Mouse (Mus musculus) embryo, embryonic 10.5 days (tissue): ENCODE data around the gene Slc25a28.

Experiments used
- DNase-seq: peaks from one replicate; pipeline ENCODE4 v3.0.0-alpha.2; 2015; ENCODE audit warnings: low spot score

Gene Slc25a28

GRCm38 (mm10) chr19:43630466-43631251 is 44.0 kb downstream of the Slc25a28 start:
- peak; percentile 96 for DNase-seq

GRCm38 (mm10) chr19:43629088-43629487 is 45.6 kb downstream of the Slc25a28 start:
- DNase-seq = no peak

GRCm38 (mm10) chr19:43627345-43627744 is 47.3 kb downstream of the Slc25a28 start:
- no peak for DNase-seq

GRCm38 (mm10) chr19:43626160-43626559 is 48.5 kb downstream of the Slc25a28 start:
- DNase-seq = peak; percentile 41

GRCm38 (mm10) chr19:43623913-43624312 is 50.8 kb downstream of the Slc25a28 start:
- peak; percentile 53 for DNase-seq

- DNase-seq = no peak
Measured at GRCm38 (mm10) chr19:43619916-43620479, 54.7 kb downstream of the Slc25a28 start.

GRCm38 (mm10) chr19:43618505-43619030 is 56.1 kb downstream of the Slc25a28 start:
- DNase-seq = peak; percentile 20

- no peak for DNase-seq
Measured at GRCm38 (mm10) chr19:43617761-43618349, 56.8 kb downstream of the Slc25a28 start.

- DNase-seq = no peak
Measured at GRCm38 (mm10) chr19:43616889-43617288, 57.8 kb downstream of the Slc25a28 start.

GRCm38 (mm10) chr19:43616415-43616861 is 58.2 kb downstream of the Slc25a28 start:
- peak; percentile 80 for DNase-seq

GRCm38 (mm10) chr19:43615571-43616414 is 58.9 kb downstream of the Slc25a28 start:
- no peak for DNase-seq

GRCm38 (mm10) chr19:43615074-43615445 is 59.6 kb downstream of the Slc25a28 start:
- peak; percentile 59 for DNase-seq

- DNase-seq = peak; percentile 62
Measured at GRCm38 (mm10) chr19:43614341-43615073, 60.2 kb downstream of the Slc25a28 start.
